Mouse (Mus musculus): ENCODE results near the gene Ankle1. TPM values are rescaled to one million over a fixed set of nuclear protein-coding genes. Genes with fewer than 3 reads are reported as not detected.

Ankle1 gene
- polyA plus RNA-seq, 1 experiment from 2014 or later, result 8.2 TPM

GRCm38 (mm10) chr8:71374616-71375206 is 31.1 kb upstream of the Ankle1 start:
- no peaks in the 10 kb centered on the region for H3K9me3 ChIP-seq
- no peak overlapping the region for H3K27ac ChIP-seq (replicated peaks)
- no peak for ATAC-seq (ENCODE audit: low read depth)
- H3K36me3 ChIP-seq, result peaks cover 32% of the 10 kb centered on the region
- no peak overlapping the region for H3K9ac ChIP-seq
- no peak overlapping the region for H3K4me2 ChIP-seq
- 77% methylated on average over 17 of the region's 17 CpGs for WGBS
- H3K27me3 ChIP-seq, result no peaks in the 10 kb centered on the region
- H3K4me3 ChIP-seq, result no peak overlapping the region
- H3K4me1 ChIP-seq (replicated peaks), result peaks cover 49% of the 10 kb centered on the region

GRCm38 (mm10) chr8:71375581-71376422 is 30.0 kb upstream of the Ankle1 start:
- ATAC-seq (ENCODE audit: low read depth), result peak; percentile 2; the same call in 1 of the 2 replicates
- peak overlapping the region; percentile 71 for H3K9ac ChIP-seq
- H3K4me2 ChIP-seq, result peak overlapping the region; percentile 64
- no peaks in the 10 kb centered on the region for H3K27me3 ChIP-seq
- H3K36me3 ChIP-seq, result peaks cover 29% of the 10 kb centered on the region
- H3K27ac ChIP-seq (replicated peaks), result peak overlapping the region; percentile 82
- no peaks in the 10 kb centered on the region for H3K9me3 ChIP-seq
- WGBS, result 5% methylated on average over 74 of the region's 74 CpGs
- H3K4me3 ChIP-seq, result peak overlapping the region; percentile 38
- H3K4me1 ChIP-seq (replicated peaks), result peaks cover 53% of the 10 kb centered on the region

DNA sequence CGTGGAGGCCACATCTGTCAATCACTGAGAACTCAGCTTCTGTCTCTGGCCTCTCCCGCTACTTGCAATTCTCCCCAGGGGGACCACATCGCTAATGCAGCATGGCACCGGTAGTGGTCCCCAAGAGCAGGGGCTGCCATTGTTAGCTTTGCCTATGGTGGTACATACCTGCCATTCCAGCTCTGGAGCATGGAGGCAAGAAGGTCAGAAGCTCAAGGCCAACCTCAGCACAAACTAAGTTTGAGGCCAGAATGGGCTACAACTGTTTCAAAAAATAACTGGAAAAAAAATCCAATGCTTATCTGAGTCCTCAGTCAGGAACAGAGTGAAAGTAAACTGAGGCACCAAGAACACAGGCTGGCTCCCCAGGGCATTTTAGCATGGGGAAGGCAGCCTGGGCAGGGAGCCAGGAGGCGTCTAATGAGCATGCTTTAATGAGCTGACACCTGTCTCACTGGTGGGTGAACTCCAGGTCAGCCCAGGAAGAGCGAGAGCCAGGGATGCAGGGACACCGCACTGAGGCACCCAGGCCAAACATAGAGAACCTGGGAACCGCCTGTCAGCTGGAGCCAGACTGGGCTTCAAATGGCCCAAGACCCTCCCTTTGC is 29.3 kb upstream of the Ankle1 start:
- no peak for ATAC-seq (ENCODE audit: low read depth)
- H3K4me3 ChIP-seq, result peak overlapping the region; percentile 38
- peak overlapping the region; percentile 64 for H3K4me2 ChIP-seq
- H3K27me3 ChIP-seq, result no peaks in the 10 kb centered on the region
- no peaks in the 10 kb centered on the region for H3K9me3 ChIP-seq
- H3K9ac ChIP-seq, result peak overlapping the region; percentile 71
- 26% methylated on average over 8 of the region's 8 CpGs for WGBS
- H3K4me1 ChIP-seq (replicated peaks), result peaks cover 59% of the 10 kb centered on the region
- peak overlapping the region; percentile 82 for H3K27ac ChIP-seq (replicated peaks)
- H3K36me3 ChIP-seq, result peaks cover 29% of the 10 kb centered on the region

- Histone ChIP-seq H3K27me3 (no peaks in the 10 kb centered on the region), H3K9ac (peak overlapping the region; percentile 83), H3K4me1 (replicated peaks) (peaks cover 73% of the 10 kb centered on the region), H3K27ac (replicated peaks) (no peak overlapping the region), H3K4me2 (peak overlapping the region; percentile 99), H3K4me3 (peak overlapping the region; percentile 80; the same call in 1 of the 2 replicates), H3K9me3 (no peaks in the 10 kb centered on the region), H3K36me3 (peaks cover 19% of the 10 kb centered on the region)
- ATAC-seq (ENCODE audit: low read depth), result no peak
- WGBS, result 26% methylated on average over 4 of the region's 4 CpGs
Observed at GRCm38 (mm10) chr8:71379008-71379407, 26.8 kb upstream of the Ankle1 start.

DNA sequence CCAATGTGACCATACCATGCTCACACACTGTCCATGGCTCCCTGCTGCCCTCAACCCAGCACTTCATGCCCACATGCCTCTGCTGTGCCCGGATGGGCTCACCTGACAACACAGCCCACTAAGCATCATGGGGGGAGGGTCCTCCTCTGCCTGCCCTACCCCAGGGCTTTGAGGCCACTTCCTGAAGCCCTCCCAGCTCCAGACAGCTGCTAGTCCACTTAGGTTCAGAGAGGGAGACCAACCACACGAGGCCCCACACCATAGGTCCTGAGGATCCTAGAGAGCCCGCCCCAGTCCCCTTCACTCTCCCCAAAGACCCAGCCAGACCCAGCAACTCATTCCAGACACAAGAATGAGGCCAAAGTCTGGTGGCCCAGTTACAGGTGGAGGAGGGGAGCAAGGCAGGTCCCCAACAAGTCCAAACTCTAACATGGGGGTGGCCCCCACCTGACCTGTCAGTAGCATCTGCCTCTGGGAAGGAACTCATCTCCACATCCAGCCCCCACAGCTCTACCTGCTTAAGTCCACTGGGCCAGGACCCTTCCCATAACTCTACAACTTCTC is 26.2 kb upstream of the Ankle1 start:
- H3K9ac ChIP-seq, result peak overlapping the region; percentile 83
- H3K9me3 ChIP-seq, result no peaks in the 10 kb centered on the region
- peak overlapping the region; percentile 99 for H3K4me2 ChIP-seq
- H3K27ac ChIP-seq (replicated peaks), result no peak overlapping the region
- H3K4me1 ChIP-seq (replicated peaks), result peaks cover 73% of the 10 kb centered on the region
- 47% methylated on average over 3 of the region's 3 CpGs for WGBS
- H3K4me3 ChIP-seq, result peak overlapping the region; percentile 80
- no peak for ATAC-seq (ENCODE audit: low read depth)
- peaks cover 13% of the 10 kb centered on the region; the same call in 1 of the 2 replicates for H3K36me3 ChIP-seq
- H3K27me3 ChIP-seq, result no peaks in the 10 kb centered on the region

GRCm38 (mm10) chr8:71380178-71381171 is 25.3 kb upstream of the Ankle1 start:
- under 1% methylated on average over 72 of the region's 72 CpGs for WGBS

DNA sequence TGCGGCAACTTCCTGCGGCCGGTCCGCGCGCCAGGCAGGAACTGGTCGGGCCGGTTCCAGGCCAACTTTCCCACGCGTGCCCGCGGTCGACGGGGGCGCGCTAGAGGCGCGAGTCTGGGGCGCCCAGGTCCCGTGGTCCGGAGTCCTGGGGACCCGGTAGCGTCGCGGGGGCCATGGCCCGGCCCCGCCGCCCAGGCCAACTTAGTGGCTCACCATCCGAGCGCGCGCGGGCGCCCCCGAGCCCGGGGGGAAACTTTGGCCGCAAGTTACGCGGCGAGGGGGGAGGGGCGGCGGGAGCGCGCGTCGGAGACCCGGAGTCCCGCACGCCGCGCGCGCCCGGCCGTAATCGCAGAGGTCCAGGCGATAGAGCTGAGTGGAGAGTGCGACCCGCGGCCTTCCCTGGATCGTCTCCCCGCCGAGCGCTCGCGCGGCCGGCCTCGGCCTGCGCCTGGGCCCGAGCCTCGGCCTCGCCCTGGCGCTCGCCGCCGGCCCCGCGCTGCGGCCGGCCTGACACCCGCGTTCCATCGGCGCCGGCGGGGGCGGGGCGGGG is 24.3 kb upstream of the Ankle1 start, which contains the start of gene Nr2f6:
Nr2f6 (minus strand) TSS at position 540 of the 550 bp plus-strand sequence.
- peak; percentile 58 for ATAC-seq (ENCODE audit: low read depth)
- under 1% methylated on average over 67 of the region's 89 CpGs for WGBS
- peak within 1 kb of the TSS; percentile 80 for H3K4me3 ChIP-seq
- H3K9me3 ChIP-seq, result no peaks in the 10 kb centered on the region
- peak within 1 kb of the TSS; percentile 83 for H3K9ac ChIP-seq
- H3K4me1 ChIP-seq (replicated peaks), result peaks cover 55% of the 10 kb centered on the region
- peaks cover 5% of the 10 kb centered on the region; the same call in 1 of the 2 replicates for H3K36me3 ChIP-seq
- peak within 1 kb of the TSS; percentile 99 for H3K4me2 ChIP-seq
- H3K27ac ChIP-seq (replicated peaks), result peak within 1 kb of the TSS; percentile 92
- no peaks in the 10 kb centered on the region for H3K27me3 ChIP-seq

More at GRCm38 (mm10) chr8:71380178-71381171, 25.3 kb upstream of the Ankle1 start:
- Histone ChIP-seq H3K36me3 (peaks cover 5% of the 10 kb centered on the region; the same call in 1 of the 2 replicates), H3K4me1 (replicated peaks) (peaks cover 66% of the 10 kb centered on the region), H3K27ac (replicated peaks) (no peak overlapping the region), H3K4me3 (peak overlapping the region; percentile 80), H3K9ac (peak overlapping the region; percentile 83), H3K9me3 (no peaks in the 10 kb centered on the region), H3K4me2 (peak overlapping the region; percentile 99), H3K27me3 (no peaks in the 10 kb centered on the region)
- ATAC-seq (ENCODE audit: low read depth), result no peak

DNA sequence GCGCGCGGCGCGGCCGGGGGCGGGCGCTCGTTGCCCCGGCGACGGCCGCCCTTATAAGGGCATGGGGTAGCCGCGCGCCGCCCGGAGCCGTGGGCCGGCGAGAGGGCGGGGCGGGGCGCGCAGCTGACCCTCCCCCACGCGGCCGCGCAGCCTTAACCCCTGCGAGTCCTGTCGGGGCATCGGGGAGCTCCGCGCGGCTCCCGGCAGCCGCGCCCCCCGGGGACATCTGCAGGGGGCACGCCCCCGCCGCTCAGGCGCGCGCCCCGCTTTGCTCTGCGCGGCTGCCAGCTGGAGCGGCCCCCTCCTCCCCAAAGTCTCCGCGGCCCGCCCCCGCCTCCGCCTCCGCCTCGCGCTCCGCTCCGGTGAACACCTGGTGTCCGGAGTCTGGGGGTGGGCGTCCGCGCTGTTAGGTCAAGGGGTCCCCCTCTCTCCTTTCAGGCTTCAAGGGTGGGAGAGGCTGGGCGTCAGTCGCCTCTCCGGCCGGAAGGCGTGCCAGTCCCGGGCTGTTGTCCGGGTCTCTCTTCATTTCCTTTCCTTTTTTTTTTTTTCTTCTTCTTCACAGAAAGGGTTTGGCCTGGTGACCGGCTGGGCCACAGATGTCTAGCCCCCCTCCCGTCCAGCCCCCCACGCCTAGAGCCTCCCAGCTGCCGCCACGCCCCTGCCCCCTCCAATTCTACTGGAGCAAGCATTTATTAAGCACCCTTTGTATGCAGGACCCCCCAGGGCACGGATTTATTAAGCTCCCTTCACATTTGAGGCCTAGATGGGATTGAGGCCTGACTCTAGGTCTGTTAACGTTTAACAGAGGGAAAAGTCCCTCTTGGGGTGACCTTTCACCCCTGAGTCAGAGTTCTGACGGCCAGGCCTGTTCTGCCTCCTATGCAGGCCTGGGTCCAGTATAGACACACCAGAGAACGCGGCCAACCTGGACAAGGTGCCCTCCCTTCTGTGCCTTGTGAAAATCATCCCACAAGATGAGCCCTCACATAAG is 23.5 kb upstream of the Ankle1 start:
- peaks cover 5% of the 10 kb centered on the region; the same call in 1 of the 2 replicates for H3K36me3 ChIP-seq
- peak overlapping the region; percentile 80 for H3K4me3 ChIP-seq
- H3K4me1 ChIP-seq (replicated peaks), result peaks cover 48% of the 10 kb centered on the region
- peak overlapping the region; percentile 92 for H3K27ac ChIP-seq (replicated peaks)
- no peaks in the 10 kb centered on the region for H3K27me3 ChIP-seq
- H3K9ac ChIP-seq, result peak overlapping the region; percentile 83
- peak overlapping the region; percentile 99 for H3K4me2 ChIP-seq
- WGBS, result 2% methylated on average over 46 of the region's 80 CpGs
- H3K9me3 ChIP-seq, result no peaks in the 10 kb centered on the region
- ATAC-seq (ENCODE audit: low read depth), result peak; percentile 83

GRCm38 (mm10) chr8:71383396-71383795 is 22.4 kb upstream of the Ankle1 start:
- Histone ChIP-seq H3K27ac (replicated peaks) (peak overlapping the region; percentile 92; the same call in 1 of the 2 replicates), H3K27me3 (no peaks in the 10 kb centered on the region), H3K9me3 (no peaks in the 10 kb centered on the region), H3K4me2 (no peak overlapping the region), H3K36me3 (no peaks in the 10 kb centered on the region), H3K4me1 (replicated peaks) (peaks cover 45% of the 10 kb centered on the region), H3K9ac (no peak overlapping the region), H3K4me3 (no peak overlapping the region)
- WGBS, result 10% methylated on average over 12 of the region's 12 CpGs
- ATAC-seq (ENCODE audit: low read depth), result no peak

DNA sequence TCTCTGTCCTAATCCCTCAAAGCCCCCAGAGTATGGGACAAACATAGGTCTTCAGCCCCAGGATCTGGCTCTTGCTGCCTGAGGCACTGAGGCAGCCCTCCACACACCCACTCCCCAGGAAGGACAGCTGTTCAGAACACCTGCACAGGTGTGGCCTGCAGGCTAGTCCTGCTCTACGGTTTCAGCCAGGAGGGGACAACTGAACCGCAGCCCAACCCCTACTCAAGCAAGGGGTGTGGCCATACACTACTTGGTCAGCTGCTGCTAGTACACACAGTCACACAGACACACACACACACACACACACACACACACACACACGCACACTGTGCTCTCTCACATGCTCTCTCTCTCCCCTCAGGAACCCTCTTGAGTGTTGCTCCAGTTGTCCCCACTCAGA is 21.9 kb upstream of the Ankle1 start:
- Histone ChIP-seq H3K4me1 (replicated peaks) (peaks cover 40% of the 10 kb centered on the region), H3K9me3 (no peaks in the 10 kb centered on the region), H3K27me3 (no peaks in the 10 kb centered on the region), H3K4me2 (no peak overlapping the region), H3K9ac (no peak overlapping the region), H3K4me3 (no peak overlapping the region), H3K27ac (replicated peaks) (no peak overlapping the region), H3K36me3 (no peaks in the 10 kb centered on the region)
- ATAC-seq (ENCODE audit: low read depth), result no peak
- 57% methylated on average over 3 of the region's 3 CpGs for WGBS
